Mouse (Mus musculus): ENCODE data around the gene Ifng. TPM values are rescaled to one million over a fixed set of nuclear protein-coding genes. Genes with fewer than 3 reads are reported as not detected.

The Ifng gene
- not detected for polyA plus RNA-seq (2012; fragmentation: generic; extraction: Trizol)

DNA sequence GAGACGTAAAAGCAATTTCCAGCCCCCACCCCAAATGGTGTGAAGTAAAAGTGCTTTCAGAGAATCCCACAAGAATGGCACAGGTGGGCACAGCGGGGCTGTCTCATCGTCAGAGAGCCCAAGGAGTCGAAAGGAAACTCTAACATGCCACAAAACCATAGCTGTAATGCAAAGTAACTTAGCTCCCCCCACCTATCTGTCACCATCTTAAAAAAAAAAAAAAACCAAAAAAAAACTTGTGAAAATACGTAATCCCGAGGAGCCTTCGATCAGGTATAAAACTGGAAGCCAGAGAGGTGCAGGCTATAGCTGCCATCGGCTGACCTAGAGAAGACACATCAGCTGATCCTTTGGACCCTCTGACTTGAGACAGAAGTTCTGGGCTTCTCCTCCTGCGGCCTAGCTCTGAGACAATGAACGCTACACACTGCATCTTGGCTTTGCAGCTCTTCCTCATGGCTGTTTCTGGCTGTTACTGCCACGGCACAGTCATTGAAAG, at the start of gene Ifng:
Gene Ifng, plus strand, starts transcription at position 305 of the 499 bp plus-strand sequence.

Other genes starting within 250 kb of the Ifng start
- gene Il22, start 236.1 kb upstream of the Ifng start, polyA plus RNA-seq (2012; fragmentation: generic; extraction: Trizol) = not detected
- under 1 TPM; 0.01 to 0.04 TPM for gene Gm32717, start 200.3 kb upstream of the Ifng start, polyA plus RNA-seq (2012; fragmentation: generic; extraction: Trizol)
- gene Gm32802, start 182.4 kb upstream of the Ifng start, polyA plus RNA-seq (2012; fragmentation: generic; extraction: Trizol) = under 1 TPM; 0.01 to 0.04 TPM
- gene Iltifb, start 146.0 kb upstream of the Ifng start, polyA plus RNA-seq (2012; fragmentation: generic; extraction: Trizol) = not detected
- not detected for gene Gm9040, start 114.1 kb upstream of the Ifng start, polyA plus RNA-seq (2012; fragmentation: generic; extraction: Trizol)
- not detected for gene Gm9044, start 108.6 kb upstream of the Ifng start, polyA plus RNA-seq (2012; fragmentation: generic; extraction: Trizol)
- gene Gm9045, start 103.2 kb upstream of the Ifng start, polyA plus RNA-seq (2012; fragmentation: generic; extraction: Trizol) = under 1 TPM in 1 of 2 experiments, not detected in 1; 0.07 TPM
- not detected for gene Gm9046, start 97.8 kb upstream of the Ifng start, polyA plus RNA-seq (2012; fragmentation: generic; extraction: Trizol)
- not detected for gene Gm9048, start 92.4 kb upstream of the Ifng start, polyA plus RNA-seq (2012; fragmentation: generic; extraction: Trizol)
- under 1 TPM in 1 of 2 experiments, not detected in 1; 0.07 TPM for gene Gm9049, start 86.9 kb upstream of the Ifng start, polyA plus RNA-seq (2012; fragmentation: generic; extraction: Trizol)